Comparison of ENCODE assay signal across 8 mouse cellular contexts in the genomic region with DNA sequence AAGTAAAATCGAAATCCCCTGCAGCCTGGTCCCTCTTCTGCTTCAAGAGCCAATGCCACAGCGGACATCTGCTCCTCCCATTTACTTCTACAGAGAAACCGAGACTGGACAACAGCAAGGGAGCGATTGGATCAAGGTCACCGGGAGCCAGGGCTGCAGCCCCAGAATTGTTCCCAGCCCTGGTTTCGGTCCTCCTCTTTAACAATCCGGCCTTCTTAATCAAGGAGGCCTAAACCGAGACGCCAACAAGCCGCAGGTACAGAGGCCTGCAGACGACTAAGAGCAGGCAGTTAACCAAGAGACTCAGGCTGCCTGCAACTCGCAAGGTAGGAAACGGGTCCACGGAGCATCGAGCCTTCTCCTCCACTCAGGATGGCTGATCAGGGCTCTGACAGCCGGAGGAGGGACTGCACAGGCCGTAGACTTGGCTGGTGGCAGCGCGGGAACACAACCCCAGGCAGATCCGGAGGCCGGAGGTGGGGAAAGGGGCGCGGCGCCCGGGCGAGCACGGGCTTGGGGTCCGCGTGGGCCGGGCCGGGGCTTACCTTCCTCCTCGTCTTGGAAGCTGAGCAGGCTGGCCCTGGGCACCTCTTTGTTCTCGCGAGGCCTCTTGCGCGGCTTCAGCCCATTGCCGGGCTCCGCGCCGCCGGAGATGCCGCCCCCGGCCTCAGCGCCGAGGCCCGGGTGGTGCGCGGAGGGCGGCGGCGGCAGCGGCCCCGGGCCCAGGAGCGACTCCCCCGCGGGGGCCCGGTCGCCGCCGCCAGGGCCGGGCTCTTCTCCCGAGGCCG. TPM values are rescaled to one million over a fixed set of nuclear protein-coding genes. Genes with fewer than 3 reads are reported as not detected.
DNase-seq lines count a peak whose midpoint lies in the region; ATAC-seq lines count a peak whose summit lies in the region.

No protein-coding gene starts in this region.

- peak overlapping the region; percentile 100 for H3K4me3 ChIP-seq in forebrain, embryonic 16.5 days (replicated peaks; ENCODE audit: low read length)
- H3K4me3 ChIP-seq in hindbrain, embryonic 11.5 days (ENCODE audit: low read depth, low read length): peak overlapping the region; percentile 72

- no peaks in the 10 kb centered on the region for H3K27me3 ChIP-seq in forebrain, embryonic 16.5 days (replicated peaks; ENCODE audit: control insufficient read depth, insufficient read depth, low read length)
- H3K27me3 ChIP-seq in hindbrain, embryonic 11.5 days (ENCODE audit: control insufficient read depth, insufficient read depth, low read length): no peaks in the 10 kb centered on the region

- H3K4me2 ChIP-seq in forebrain, embryonic 16.5 days (ENCODE audit: low read length): peak overlapping the region; percentile 83
- peak overlapping the region; percentile 68 for H3K4me2 ChIP-seq in hindbrain, embryonic 11.5 days (replicated peaks; ENCODE audit: low read depth, low read length)

- under 1% methylated on average over 63 of the region's 63 CpGs for WGBS in forebrain, embryonic 16.5 days
- under 1% methylated on average over 56 of the region's 63 CpGs for WGBS in hindbrain, embryonic 11.5 days

- H3K9me3 ChIP-seq in forebrain, embryonic 16.5 days (ENCODE audit: control insufficient read depth, low read length): no peaks in the 10 kb centered on the region
- H3K9me3 ChIP-seq in hindbrain, embryonic 11.5 days (ENCODE audit: control insufficient read depth, low read length): no peaks in the 10 kb centered on the region

- H3K36me3 ChIP-seq in forebrain, embryonic 16.5 days (ENCODE audit: control insufficient read depth, insufficient read depth): 0 out of 2 replicates have a peak, but pooled peaks cover 2% of the 10 kb centered on the region
- no peaks in the 10 kb centered on the region for H3K36me3 ChIP-seq in hindbrain, embryonic 11.5 days (ENCODE audit: control insufficient read depth, insufficient read depth, low read length)

- peak overlapping the region; percentile 98 for H3K9ac ChIP-seq in forebrain, embryonic 16.5 days (replicated peaks; ENCODE audit: low read depth, low read length)
- peak overlapping the region; percentile 91 for H3K9ac ChIP-seq in hindbrain, embryonic 11.5 days (ENCODE audit: low read depth, low read length)

- DNase-seq in MEL-GATA-1-ER (ENCODE audit: extremely low read depth, low read depth): peak; percentile 22
- DNase-seq in cerebellum, adult 11-12 months: peak; percentile 66
- DNase-seq in hindbrain, embryonic 11.5 days (ENCODE audit: low spot score): peak; percentile 73
- peak; percentile 51 to 55 for DNase-seq in layer of hippocampus, postnatal 36 days
- DNase-seq in lung, postnatal 36 days: peak; percentile 60
- DNase-seq in retina, embryonic 14.5 days (ENCODE audit: low spot score): peak; percentile 61
- DNase-seq in thymus, postnatal 4 days: peak; percentile 78

- peaks cover 14% of the 10 kb centered on the region for H3K4me1 ChIP-seq in forebrain, embryonic 16.5 days (replicated peaks; ENCODE audit: control insufficient read depth, insufficient read depth, low read length)
- no peaks in the 10 kb centered on the region for H3K4me1 ChIP-seq in hindbrain, embryonic 11.5 days (replicated peaks; ENCODE audit: control insufficient read depth, insufficient read depth, low read length)

- H3K27ac ChIP-seq in forebrain, embryonic 16.5 days (ENCODE audit: low read length): peak overlapping the region; percentile 97
- peak overlapping the region; percentile 92 for H3K27ac ChIP-seq in hindbrain, embryonic 11.5 days (ENCODE audit: low read depth, low read length)

- ATAC-seq in forebrain, embryonic 16.5 days: peak; percentile 61
- peak; percentile 83 for ATAC-seq in hindbrain, embryonic 11.5 days (ENCODE audit: low FRiP score)

RNA-seq across cellular contexts. Expression of gene Paxbp1, which starts 0.7 kb away (rescaled TPM):
- polyA plus RNA-seq in forebrain, embryonic 16.5 days (2015; fragmentation: Nextera tagmentation; extraction: Ambion mirVana): 91.7 and 96.0 TPM in 2 replicates
- polyA plus RNA-seq in hindbrain, embryonic 11.5 days (2014; fragmentation: Nextera tagmentation; extraction: Ambion mirVana): 91.1 and 104 TPM in 2 replicates
- 10 to 100 TPM; 68.1 to 77.8 TPM for total RNA-seq in layer of hippocampus, postnatal 36 days (2021)

RNA-seq across cellular contexts. Expression of gene Synj1, which starts 32.5 kb away (rescaled TPM):
- 36.0 and 44.9 TPM in 2 replicates for polyA plus RNA-seq in forebrain, embryonic 16.5 days (2015; fragmentation: Nextera tagmentation; extraction: Ambion mirVana)
- polyA plus RNA-seq in hindbrain, embryonic 11.5 days (2014; fragmentation: Nextera tagmentation; extraction: Ambion mirVana): 25.3 and 30.5 TPM in 2 replicates
- 100 to 1,000 TPM; 381 to 404 TPM for total RNA-seq in layer of hippocampus, postnatal 36 days (2021)

RNA-seq across cellular contexts. Expression of gene 4932438H23Rik, which starts 51.3 kb away (rescaled TPM):
- polyA plus RNA-seq in forebrain, embryonic 16.5 days (2015; fragmentation: Nextera tagmentation; extraction: Ambion mirVana): 0.32 and 0.39 TPM in 2 replicates
- polyA plus RNA-seq in hindbrain, embryonic 11.5 days (2014; fragmentation: Nextera tagmentation; extraction: Ambion mirVana): 0.17 and 0.25 TPM in 2 replicates
- total RNA-seq in layer of hippocampus, postnatal 36 days (2021): 1 to 10 TPM; 1.2 to 1.4 TPM

Comparison
In these comparisons a context has a peak if more than half of its experiments do, and no peak if none do; other contexts are left out.
1. Peak in every context shown above with its lines: DNase-seq, ATAC-seq, H3K4me3 ChIP-seq and H3K27ac ChIP-seq.
2. DNase-seq: peak in every context shown above with its lines; median percentile 78 in thymus, postnatal 4 days; 73 in hindbrain, embryonic 11.5 days; 66 in cerebellum, adult 11-12 months; 61 in retina, embryonic 14.5 days; 60 in lung, postnatal 36 days; 53 in layer of hippocampus, postnatal 36 days; 22 in MEL-GATA-1-ER.